Mouse (Mus musculus) ES-Bruce4 (cell line): ENCODE data around the gene 6030452D12Rik. TPM values are rescaled to one million over a fixed set of nuclear protein-coding genes. Genes with fewer than 3 reads are reported as not detected.

Source experiments
- H3K27ac ChIP-seq: 2 replicates; pipeline ENCODE4 v1.5.1; 2012; ENCODE audit warnings: low read length, inconsistent platforms; ENCODE audit not compliant: insufficient read depth
- H3K27me3 ChIP-seq: 2 replicates; pipeline ENCODE4 v1.6.1; 2012; ENCODE audit warnings: mild to moderate bottlenecking, low read length, inconsistent platforms; ENCODE audit not compliant: control insufficient read depth, poor library complexity, insufficient read depth, severe bottlenecking
- H3K36me3 ChIP-seq: 2 replicates; pipeline ENCODE4 v1.6.1; 2012; ENCODE audit warnings: inconsistent platforms, mild to moderate bottlenecking, low read length, moderate library complexity; ENCODE audit not compliant: control insufficient read depth, poor library complexity, insufficient read depth, severe bottlenecking
- H3K4me1 ChIP-seq: one replicate; pipeline ENCODE4 v1.8.1; 2011; ENCODE audit warnings: low read length; ENCODE audit not compliant: control insufficient read depth, insufficient read depth
- H3K4me3 ChIP-seq: 2 replicates; pipeline ENCODE4 v1.5.1; 2011; ENCODE audit warnings: low read depth, mild to moderate bottlenecking, low read length
- H3K9ac ChIP-seq: 2 replicates; pipeline ENCODE4 v1.6.1; 2012; ENCODE audit warnings: low read depth, mild to moderate bottlenecking, inconsistent platforms; ENCODE audit not compliant: poor library complexity, severe bottlenecking
- H3K9me3 ChIP-seq: replicated peaks from 2 replicates; pipeline ENCODE4 v1.6.1; 2012; ENCODE audit warnings: mild to moderate bottlenecking, low read length, inconsistent platforms; ENCODE audit not compliant: control insufficient read depth, poor library complexity, insufficient read depth, severe bottlenecking
- CTCF ChIP-seq: IDR thresholded peaks from one replicate; pipeline ENCODE4 v1.8.1; 2011; ENCODE audit warnings: low read depth, low read length
- EP300 ChIP-seq: IDR thresholded peaks from 2 replicates; pipeline ENCODE4 v1.6.1; 2011; ENCODE audit warnings: low read depth, low read length; ENCODE audit not compliant: insufficient read depth
- POLR2A ChIP-seq: IDR thresholded peaks from one replicate; pipeline ENCODE4 v1.8.1; 2011; ENCODE audit warnings: low read length; ENCODE audit not compliant: insufficient read depth
- polyA plus RNA-seq: library from polyadenylated mRNA; stranded (reverse); fragments of >200 nt; gene quantifications from 2 replicates; pipeline ENCODE4 v1.2.4, GENCODE M21; 2011; ENCODE audit warnings: low read depth; ENCODE audit not compliant: missing spikeins, insufficient read depth, insufficient read length

6030452D12Rik gene
- polyA plus RNA-seq, 1 experiment: not detected

- Histone ChIP-seq H3K4me1 (peaks cover 7% of the 10 kb centered on the region), H3K4me3 (no peak overlapping the region), H3K36me3 (peaks cover 8% of the 10 kb centered on the region), H3K9ac (peak overlapping the region; percentile 67), H3K27ac (no peak overlapping the region), H3K27me3 (peaks cover 4% of the 10 kb centered on the region), H3K9me3 (no peaks in the 10 kb centered on the region)
- TF ChIP-seq CTCF (no peak), POLR2A (no peak), EP300 (no peak)
Observed at GRCm38 (mm10) chr8:106512475-106513150, 12.3 kb downstream of the 6030452D12Rik start.

- H3K27me3 ChIP-seq: peaks cover 4% of the 10 kb centered on the region
- no peaks in the 10 kb centered on the region for H3K9me3 ChIP-seq
- peaks cover 9% of the 10 kb centered on the region for H3K36me3 ChIP-seq
- H3K4me3 ChIP-seq: no peak overlapping the region
- peak overlapping the region; percentile 86 for H3K27ac ChIP-seq
- TF ChIP-seq CTCF (no peak), EP300 (peak; percentile 82), POLR2A (peak; percentile 40)
- 0 out of 2 replicates have a peak overlapping the region, but pooled peaks have one; percentile 31 for H3K9ac ChIP-seq
- H3K4me1 ChIP-seq: peaks cover 11% of the 10 kb centered on the region
Observed at GRCm38 (mm10) chr8:106515946-106516479, 15.7 kb downstream of the 6030452D12Rik start.

- TF ChIP-seq EP300: no peak
- no peak for TF ChIP-seq CTCF
- TF ChIP-seq POLR2A: no peak
- no peaks in the 10 kb centered on the region for H3K9me3 ChIP-seq
- H3K4me3 ChIP-seq: no peak overlapping the region
- H3K27me3 ChIP-seq: peaks cover 4% of the 10 kb centered on the region
- peaks cover 9% of the 10 kb centered on the region for H3K36me3 ChIP-seq
- H3K4me1 ChIP-seq: peaks cover 11% of the 10 kb centered on the region
- 0 out of 2 replicates have a peak overlapping the region, but pooled peaks have one; percentile 31 for H3K9ac ChIP-seq
- peak overlapping the region; percentile 86 for H3K27ac ChIP-seq
Observed at GRCm38 (mm10) chr8:106516581-106516980, 16.3 kb downstream of the 6030452D12Rik start.

- no peaks in the 10 kb centered on the region for H3K27me3 ChIP-seq
- H3K36me3 ChIP-seq: peaks cover 9% of the 10 kb centered on the region; the same call in 1 of the 2 replicates
- H3K9ac ChIP-seq: no peak overlapping the region
- TF ChIP-seq EP300 (no peak), POLR2A (no peak), CTCF (no peak)
- H3K4me1 ChIP-seq: peaks cover 11% of the 10 kb centered on the region
- no peak overlapping the region for H3K27ac ChIP-seq
- peaks cover 4% of the 10 kb centered on the region; the same call in 1 of the 2 replicates for H3K9me3 ChIP-seq
- H3K4me3 ChIP-seq: no peak overlapping the region
Observed at GRCm38 (mm10) chr8:106518763-106519162, 18.4 kb downstream of the 6030452D12Rik start.

GRCm38 (mm10) chr8:106520578-106520977 is 20.3 kb downstream of the 6030452D12Rik start:
- H3K36me3 ChIP-seq: peaks cover 7% of the 10 kb centered on the region; the same call in 1 of the 2 replicates
- TF ChIP-seq CTCF (no peak), EP300 (no peak), POLR2A (no peak)
- no peak overlapping the region for H3K9ac ChIP-seq
- peaks cover 7% of the 10 kb centered on the region; the same call in 1 of the 2 replicates for H3K9me3 ChIP-seq
- H3K4me1 ChIP-seq: peaks cover 11% of the 10 kb centered on the region
- no peaks in the 10 kb centered on the region for H3K27me3 ChIP-seq
- no peak overlapping the region for H3K27ac ChIP-seq
- no peak overlapping the region for H3K4me3 ChIP-seq

- TF ChIP-seq CTCF: no peak
- no peak for TF ChIP-seq EP300
- no peak for TF ChIP-seq POLR2A
- Histone ChIP-seq H3K36me3 (peaks cover 7% of the 10 kb centered on the region; the same call in 1 of the 2 replicates), H3K27ac (no peak overlapping the region), H3K4me3 (no peak overlapping the region), H3K9ac (no peak overlapping the region), H3K9me3 (peaks cover 7% of the 10 kb centered on the region; the same call in 1 of the 2 replicates), H3K27me3 (no peaks in the 10 kb centered on the region), H3K4me1 (peaks cover 11% of the 10 kb centered on the region)
Observed at GRCm38 (mm10) chr8:106521845-106522244, 21.5 kb downstream of the 6030452D12Rik start.
